Mouse (Mus musculus): ENCODE results near the gene St6galnac3. TPM values are rescaled to one million over a fixed set of nuclear protein-coding genes. Genes with fewer than 3 reads are reported as not detected.

Gene St6galnac3
- polyA plus RNA-seq, 1 experiment from 2014 or later, result 4.5 TPM

- 67% methylated on average over 3 of the region's 3 CpGs for WGBS
- no peak overlapping the region for H3K9ac ChIP-seq (ENCODE audit: low read length)
- ATAC-seq (ENCODE audit: low FRiP score, low TSS enrichment) (no peak), DNase-seq (ENCODE audit: low spot score) (no peak)
- H3K4me3 ChIP-seq (ENCODE audit: low read depth, low read length), result no peak overlapping the region
- no peak overlapping the region for H3K4me2 ChIP-seq (replicated peaks; ENCODE audit: low read depth)
- no peaks in the 10 kb centered on the region for H3K27me3 ChIP-seq (ENCODE audit: control insufficient read depth, insufficient read depth, low read length)
- no peak for TF ChIP-seq CTCF (IDR thresholded peaks at IDR 0.05; ENCODE audit: low read depth)
- no peak for TF ChIP-seq EP300 (optimal IDR thresholded peaks at IDR 0.05)
- no peaks in the 10 kb centered on the region for H3K36me3 ChIP-seq (ENCODE audit: control insufficient read depth, insufficient read depth, low read length)
- no peak overlapping the region for H3K27ac ChIP-seq (replicated peaks)
- no peaks in the 10 kb centered on the region for H3K9me3 ChIP-seq (ENCODE audit: control insufficient read depth, low read length)
- no peaks in the 10 kb centered on the region for H3K4me1 ChIP-seq (replicated peaks; ENCODE audit: control insufficient read depth, insufficient read depth)
These were observed 140.1 kb downstream of the St6galnac3 start for GRCm38 (mm10) chr3:153584836-153585235.

GRCm38 (mm10) chr3:153582065-153582464, 142.9 kb downstream of the St6galnac3 start:
- no peak for TF ChIP-seq CTCF (IDR thresholded peaks at IDR 0.05; ENCODE audit: low read depth)
- TF ChIP-seq EP300 (optimal IDR thresholded peaks at IDR 0.05), result no peak
- Histone ChIP-seq H3K27ac (replicated peaks) (no peak overlapping the region), H3K4me1 (replicated peaks; ENCODE audit: control insufficient read depth, insufficient read depth) (no peaks in the 10 kb centered on the region), H3K9ac (ENCODE audit: low read length) (no peak overlapping the region), H3K9me3 (ENCODE audit: control insufficient read depth, low read length) (no peaks in the 10 kb centered on the region), H3K4me2 (replicated peaks; ENCODE audit: low read depth) (no peak overlapping the region), H3K36me3 (ENCODE audit: control insufficient read depth, insufficient read depth, low read length) (no peaks in the 10 kb centered on the region), H3K4me3 (ENCODE audit: low read depth, low read length) (no peak overlapping the region), H3K27me3 (ENCODE audit: control insufficient read depth, insufficient read depth, low read length) (no peaks in the 10 kb centered on the region)
- WGBS, result 41% methylated on average over 4 of the region's 4 CpGs
- ATAC-seq (ENCODE audit: low FRiP score, low TSS enrichment), result no peak
- no peak for DNase-seq (ENCODE audit: low spot score)

GRCm38 (mm10) chr3:153580625-153581024, 144.3 kb downstream of the St6galnac3 start:
- no peaks in the 10 kb centered on the region for H3K27me3 ChIP-seq (ENCODE audit: control insufficient read depth, insufficient read depth, low read length)
- no peak overlapping the region for H3K4me3 ChIP-seq (ENCODE audit: low read depth, low read length)
- WGBS, result 52% methylated on average over 2 of the region's 2 CpGs
- no peak overlapping the region for H3K4me2 ChIP-seq (replicated peaks; ENCODE audit: low read depth)
- H3K9me3 ChIP-seq (ENCODE audit: control insufficient read depth, low read length), result no peaks in the 10 kb centered on the region
- TF ChIP-seq CTCF (IDR thresholded peaks at IDR 0.05; ENCODE audit: low read depth) (no peak), EP300 (optimal IDR thresholded peaks at IDR 0.05) (no peak)
- no peaks in the 10 kb centered on the region for H3K4me1 ChIP-seq (replicated peaks; ENCODE audit: control insufficient read depth, insufficient read depth)
- no peaks in the 10 kb centered on the region for H3K36me3 ChIP-seq (ENCODE audit: control insufficient read depth, insufficient read depth, low read length)
- DNase-seq (ENCODE audit: low spot score) (no peak), ATAC-seq (ENCODE audit: low FRiP score, low TSS enrichment) (no peak)
- H3K9ac ChIP-seq (ENCODE audit: low read length), result no peak overlapping the region
- no peak overlapping the region for H3K27ac ChIP-seq (replicated peaks)

DNA sequence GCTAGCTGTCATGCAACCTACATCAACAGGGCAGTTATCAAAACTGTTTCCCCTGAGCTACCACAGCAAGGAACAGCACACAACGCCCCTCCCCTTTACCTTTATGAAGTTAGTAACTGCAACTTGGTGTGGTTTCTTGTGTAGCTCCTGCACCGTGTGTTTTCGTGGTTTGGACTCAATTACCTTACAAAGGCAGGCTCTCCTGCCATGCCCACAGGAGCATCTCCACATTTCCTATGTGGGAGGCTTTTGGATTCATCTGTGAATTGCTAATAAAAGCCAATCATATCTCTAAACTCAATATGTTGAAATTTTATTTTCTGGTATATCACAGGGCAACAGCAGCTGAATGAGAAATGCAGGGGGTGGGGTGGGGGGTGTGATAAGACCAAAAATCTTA, 144.8 kb downstream of the St6galnac3 start:
- WGBS, result 83% methylated on average over 3 of the region's 3 CpGs
- Histone ChIP-seq H3K4me3 (ENCODE audit: low read depth, low read length) (no peak overlapping the region), H3K4me1 (replicated peaks; ENCODE audit: control insufficient read depth, insufficient read depth) (no peaks in the 10 kb centered on the region), H3K4me2 (replicated peaks; ENCODE audit: low read depth) (no peak overlapping the region), H3K27ac (replicated peaks) (no peak overlapping the region), H3K9ac (ENCODE audit: low read length) (no peak overlapping the region), H3K36me3 (ENCODE audit: control insufficient read depth, insufficient read depth, low read length) (no peaks in the 10 kb centered on the region), H3K9me3 (ENCODE audit: control insufficient read depth, low read length) (no peaks in the 10 kb centered on the region), H3K27me3 (ENCODE audit: control insufficient read depth, insufficient read depth, low read length) (no peaks in the 10 kb centered on the region)
- no peak for TF ChIP-seq CTCF (IDR thresholded peaks at IDR 0.05; ENCODE audit: low read depth)
- TF ChIP-seq EP300 (optimal IDR thresholded peaks at IDR 0.05), result no peak
- ATAC-seq (ENCODE audit: low FRiP score, low TSS enrichment), result no peak
- no peak for DNase-seq (ENCODE audit: low spot score)

- 56% methylated on average over 2 of the region's 2 CpGs for WGBS
- H3K36me3 ChIP-seq (ENCODE audit: control insufficient read depth, insufficient read depth, low read length), result no peaks in the 10 kb centered on the region
- no peaks in the 10 kb centered on the region for H3K4me1 ChIP-seq (replicated peaks; ENCODE audit: control insufficient read depth, insufficient read depth)
- no peak overlapping the region for H3K4me2 ChIP-seq (replicated peaks; ENCODE audit: low read depth)
- no peaks in the 10 kb centered on the region for H3K9me3 ChIP-seq (ENCODE audit: control insufficient read depth, low read length)
- DNase-seq (ENCODE audit: low spot score), result no peak
- no peak overlapping the region for H3K27ac ChIP-seq (replicated peaks)
- no peak overlapping the region for H3K9ac ChIP-seq (ENCODE audit: low read length)
- H3K4me3 ChIP-seq (ENCODE audit: low read depth, low read length), result no peak overlapping the region
- ATAC-seq (ENCODE audit: low FRiP score, low TSS enrichment), result no peak
- no peak for TF ChIP-seq EP300 (optimal IDR thresholded peaks at IDR 0.05)
- no peak for TF ChIP-seq CTCF (IDR thresholded peaks at IDR 0.05; ENCODE audit: low read depth)
- H3K27me3 ChIP-seq (ENCODE audit: control insufficient read depth, insufficient read depth, low read length), result no peaks in the 10 kb centered on the region
These were observed 147.7 kb downstream of the St6galnac3 start for GRCm38 (mm10) chr3:153577286-153577685.

DNA sequence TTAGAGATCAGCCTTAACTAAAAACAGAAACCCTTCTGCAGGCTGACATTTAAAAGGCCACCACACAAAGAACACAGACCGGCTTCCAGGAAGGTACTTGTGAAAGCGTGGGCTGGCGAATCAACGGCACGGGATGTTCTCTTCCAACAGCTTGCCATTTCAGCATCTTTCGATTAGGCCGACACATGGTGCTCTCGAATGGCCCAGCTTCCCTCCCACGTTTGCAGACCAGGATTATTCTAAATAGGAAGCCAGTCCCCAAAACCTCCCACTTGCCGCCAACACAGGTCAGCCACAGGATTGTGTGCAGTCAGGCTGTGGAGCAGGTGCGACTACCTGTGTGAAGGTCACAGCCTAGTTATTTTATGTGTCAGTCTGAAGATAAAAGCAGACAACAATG, 153.8 kb downstream of the St6galnac3 start:
- H3K4me3 ChIP-seq (ENCODE audit: low read depth, low read length), result no peak overlapping the region
- H3K27ac ChIP-seq (replicated peaks), result no peak overlapping the region
- DNase-seq (ENCODE audit: low spot score), result no peak
- H3K36me3 ChIP-seq (ENCODE audit: control insufficient read depth, insufficient read depth, low read length), result no peaks in the 10 kb centered on the region
- H3K4me1 ChIP-seq (replicated peaks; ENCODE audit: control insufficient read depth, insufficient read depth), result no peaks in the 10 kb centered on the region
- no peak overlapping the region for H3K4me2 ChIP-seq (replicated peaks; ENCODE audit: low read depth)
- no peak overlapping the region for H3K9ac ChIP-seq (ENCODE audit: low read length)
- TF ChIP-seq EP300 (optimal IDR thresholded peaks at IDR 0.05) (no peak), CTCF (IDR thresholded peaks at IDR 0.05; ENCODE audit: low read depth) (no peak)
- 85% methylated on average over 11 of the region's 11 CpGs for WGBS
- H3K9me3 ChIP-seq (ENCODE audit: control insufficient read depth, low read length), result no peaks in the 10 kb centered on the region
- H3K27me3 ChIP-seq (ENCODE audit: control insufficient read depth, insufficient read depth, low read length), result no peaks in the 10 kb centered on the region
- no peak for ATAC-seq (ENCODE audit: low FRiP score, low TSS enrichment)
